Mouse (Mus musculus): ENCODE data around the gene Jade1. TPM values are rescaled to one million over a fixed set of nuclear protein-coding genes. Genes with fewer than 3 reads are reported as not detected.

Jade1 gene
- polyA plus RNA-seq, 1 experiment = 201 TPM

DNA sequence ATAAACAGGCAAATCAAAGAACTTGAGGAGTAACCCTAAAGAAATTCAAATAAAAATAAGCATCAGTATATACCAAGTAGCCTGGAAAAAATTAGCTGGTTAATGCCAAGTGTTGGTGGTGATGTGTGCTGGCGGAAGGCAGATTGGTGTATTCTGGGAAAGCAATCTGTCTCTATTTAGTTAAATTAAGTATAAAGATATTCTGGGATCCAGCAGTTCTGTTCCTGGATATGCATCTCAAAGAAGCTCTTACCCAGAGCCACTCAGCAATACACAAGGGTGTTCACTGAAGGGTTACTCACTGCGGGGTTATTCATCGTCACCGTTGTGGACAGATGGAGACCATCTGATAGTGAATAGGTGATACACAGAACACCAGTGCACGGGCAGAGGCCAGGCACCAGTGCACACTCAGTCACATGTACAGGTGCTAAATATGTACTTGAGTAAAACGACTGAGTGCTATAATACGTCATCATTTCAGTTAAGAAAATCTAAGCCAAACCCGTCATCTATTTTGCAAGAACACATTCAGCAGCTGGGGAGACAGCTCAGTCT, 38.5 kb upstream of the Jade1 start:
- H3K4me3 ChIP-seq (ENCODE audit: low read depth, low read length) = no peak overlapping the region
- TF ChIP-seq POLR2A (IDR thresholded peaks at IDR 0.05; ENCODE audit: insufficient read depth, low read length) (no peak), EP300 (IDR thresholded peaks at IDR 0.05; ENCODE audit: insufficient read depth, low read depth, low read length) (no peak), CTCF (IDR thresholded peaks at IDR 0.05; ENCODE audit: low read depth, low read length) (no peak)
- H3K9ac ChIP-seq (ENCODE audit: low read depth, poor library complexity, severe bottlenecking) = no peak overlapping the region

DNA sequence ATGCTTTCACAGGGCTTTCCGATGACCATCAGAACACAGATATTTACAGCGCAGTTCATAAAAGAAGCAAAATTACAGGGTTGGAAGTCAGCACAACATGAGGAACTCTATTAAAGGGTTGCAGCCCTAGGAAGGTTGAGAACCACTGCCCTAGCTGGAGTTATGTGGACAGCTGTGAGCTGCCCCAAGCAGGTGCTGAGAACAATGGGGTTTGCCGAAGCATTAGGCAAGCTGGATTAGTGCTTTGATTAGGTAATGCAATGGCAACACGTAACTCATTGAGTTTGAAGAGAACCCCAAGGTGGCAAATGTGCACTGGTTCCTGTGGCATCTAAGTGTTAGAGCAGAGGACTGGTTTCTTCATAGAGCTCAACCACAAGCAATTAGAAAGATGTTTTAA, 34.6 kb upstream of the Jade1 start:
- H3K36me3 ChIP-seq (ENCODE audit: control insufficient read depth, insufficient read depth, low read length, poor library complexity, severe bottlenecking) = peaks cover 35% of the 10 kb centered on the region
- no peak overlapping the region for H3K9ac ChIP-seq (ENCODE audit: low read depth, poor library complexity, severe bottlenecking)
- TF ChIP-seq POLR2A (IDR thresholded peaks at IDR 0.05; ENCODE audit: insufficient read depth, low read length) (no peak), EP300 (IDR thresholded peaks at IDR 0.05; ENCODE audit: insufficient read depth, low read depth, low read length) (no peak), CTCF (IDR thresholded peaks at IDR 0.05; ENCODE audit: low read depth, low read length) (no peak)
- H3K9me3 ChIP-seq (replicated peaks; ENCODE audit: control insufficient read depth, insufficient read depth, low read length, poor library complexity, severe bottlenecking) = no peaks in the 10 kb centered on the region
- no peak overlapping the region for H3K27ac ChIP-seq (ENCODE audit: insufficient read depth, low read length)
- H3K4me1 ChIP-seq (ENCODE audit: control insufficient read depth, insufficient read depth, low read length) = no peaks in the 10 kb centered on the region
- H3K4me3 ChIP-seq (ENCODE audit: low read depth, low read length) = no peak overlapping the region
- no peaks in the 10 kb centered on the region for H3K27me3 ChIP-seq (ENCODE audit: control insufficient read depth, insufficient read depth, low read length, poor library complexity, severe bottlenecking)

More for the DNA sequence above, 38.5 kb upstream of the Jade1 start:
- Histone ChIP-seq H3K9me3 (replicated peaks; ENCODE audit: control insufficient read depth, insufficient read depth, low read length, poor library complexity, severe bottlenecking) (no peaks in the 10 kb centered on the region), H3K27me3 (ENCODE audit: control insufficient read depth, insufficient read depth, low read length, poor library complexity, severe bottlenecking) (no peaks in the 10 kb centered on the region), H3K36me3 (ENCODE audit: control insufficient read depth, insufficient read depth, low read length, poor library complexity, severe bottlenecking) (peaks cover 37% of the 10 kb centered on the region), H3K27ac (ENCODE audit: insufficient read depth, low read length) (no peak overlapping the region), H3K4me1 (ENCODE audit: control insufficient read depth, insufficient read depth, low read length) (no peaks in the 10 kb centered on the region)

DNA sequence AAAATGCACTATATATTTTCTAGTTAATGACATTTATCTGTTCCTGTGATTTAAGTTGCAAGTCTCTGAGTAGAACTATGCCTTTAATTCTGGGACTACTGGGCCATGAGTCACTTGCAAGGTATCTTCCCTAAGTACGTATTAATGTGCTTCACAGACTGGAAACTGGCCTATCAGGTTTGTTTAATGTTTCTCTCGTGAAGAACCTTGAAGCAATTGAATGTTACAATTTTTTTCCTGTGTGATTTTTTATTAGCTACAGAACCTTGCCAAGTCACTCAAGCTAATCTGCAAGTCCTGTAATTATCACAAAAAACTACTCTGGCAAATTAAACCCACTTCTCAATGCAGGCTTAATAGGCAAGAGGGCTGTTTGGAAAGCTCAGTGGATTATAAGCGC, 33.8 kb upstream of the Jade1 start:
- no peaks in the 10 kb centered on the region for H3K4me1 ChIP-seq (ENCODE audit: control insufficient read depth, insufficient read depth, low read length)
- H3K9ac ChIP-seq (ENCODE audit: low read depth, poor library complexity, severe bottlenecking) = no peak overlapping the region
- H3K36me3 ChIP-seq (ENCODE audit: control insufficient read depth, insufficient read depth, low read length, poor library complexity, severe bottlenecking) = peaks cover 35% of the 10 kb centered on the region
- H3K4me3 ChIP-seq (ENCODE audit: low read depth, low read length) = no peak overlapping the region
- no peaks in the 10 kb centered on the region for H3K27me3 ChIP-seq (ENCODE audit: control insufficient read depth, insufficient read depth, low read length, poor library complexity, severe bottlenecking)
- TF ChIP-seq CTCF (IDR thresholded peaks at IDR 0.05; ENCODE audit: low read depth, low read length) = no peak
- no peak for TF ChIP-seq EP300 (IDR thresholded peaks at IDR 0.05; ENCODE audit: insufficient read depth, low read depth, low read length)
- TF ChIP-seq POLR2A (IDR thresholded peaks at IDR 0.05; ENCODE audit: insufficient read depth, low read length) = no peak
- no peaks in the 10 kb centered on the region for H3K9me3 ChIP-seq (replicated peaks; ENCODE audit: control insufficient read depth, insufficient read depth, low read length, poor library complexity, severe bottlenecking)
- H3K27ac ChIP-seq (ENCODE audit: insufficient read depth, low read length) = no peak overlapping the region

DNA sequence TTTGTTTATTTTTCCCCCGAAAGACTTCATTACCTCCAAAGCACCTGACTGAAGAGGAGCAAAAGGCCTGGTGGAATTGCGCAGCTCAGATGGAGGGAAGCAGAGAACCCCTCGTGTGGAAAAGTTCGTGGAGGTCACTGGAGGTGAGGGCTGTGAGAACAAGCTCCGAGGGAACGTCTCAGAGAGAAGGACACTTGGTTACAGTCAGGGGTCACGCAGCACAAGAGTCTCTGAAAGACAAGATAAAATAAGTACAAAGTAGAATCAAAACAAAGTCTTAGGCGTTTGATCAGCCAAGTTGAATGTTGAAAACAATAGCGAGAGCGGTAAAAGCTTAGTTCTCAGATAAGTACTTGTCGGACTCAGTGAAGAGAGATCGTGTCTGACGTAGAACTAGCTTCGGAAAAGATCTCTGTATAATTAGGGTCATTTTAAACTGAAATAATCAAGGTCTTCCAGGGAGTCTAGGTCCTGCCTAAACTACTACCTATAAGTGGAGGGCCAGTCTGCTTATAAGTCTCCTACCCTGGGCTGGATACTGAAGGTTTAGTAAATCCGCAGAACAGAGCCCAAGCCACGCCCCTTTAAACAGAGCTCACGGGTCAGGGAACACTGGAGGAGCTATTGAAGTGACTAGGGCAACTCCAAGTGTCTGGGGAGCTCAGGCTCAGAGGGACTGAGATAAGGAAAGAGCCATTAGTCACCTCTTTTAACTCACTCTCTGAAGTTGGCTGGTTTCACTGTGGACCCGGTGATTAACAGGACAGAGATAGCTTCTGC, 33.1 kb upstream of the Jade1 start:
- Histone ChIP-seq H3K9me3 (replicated peaks; ENCODE audit: control insufficient read depth, insufficient read depth, low read length, poor library complexity, severe bottlenecking) (no peaks in the 10 kb centered on the region), H3K9ac (ENCODE audit: low read depth, poor library complexity, severe bottlenecking) (no peak overlapping the region), H3K27me3 (ENCODE audit: control insufficient read depth, insufficient read depth, low read length, poor library complexity, severe bottlenecking) (no peaks in the 10 kb centered on the region), H3K36me3 (ENCODE audit: control insufficient read depth, insufficient read depth, low read length, poor library complexity, severe bottlenecking) (peaks cover 35% of the 10 kb centered on the region), H3K4me3 (ENCODE audit: low read depth, low read length) (no peak overlapping the region), H3K27ac (ENCODE audit: insufficient read depth, low read length) (no peak overlapping the region), H3K4me1 (ENCODE audit: control insufficient read depth, insufficient read depth, low read length) (no peaks in the 10 kb centered on the region)
- TF ChIP-seq CTCF (IDR thresholded peaks at IDR 0.05; ENCODE audit: low read depth, low read length) (no peak), POLR2A (IDR thresholded peaks at IDR 0.05; ENCODE audit: insufficient read depth, low read length) (no peak)

DNA sequence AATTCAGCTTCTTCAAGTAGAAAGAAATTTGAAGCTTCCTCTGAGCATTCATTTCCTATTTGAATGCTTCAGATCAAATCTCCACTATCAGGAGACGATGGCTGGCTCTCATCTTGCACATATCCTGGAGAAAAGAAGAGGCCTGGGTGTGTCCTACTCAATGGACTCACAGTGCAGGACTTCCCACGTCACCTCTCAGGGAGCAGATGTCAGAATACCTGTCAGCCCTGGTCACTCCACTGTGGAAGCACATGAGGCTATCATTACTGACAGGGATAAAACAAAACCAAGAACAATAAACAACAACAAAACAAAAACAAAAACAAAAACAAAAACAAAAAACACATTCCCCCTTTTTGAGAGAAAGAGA, 32.5 kb upstream of the Jade1 start:
- Histone ChIP-seq H3K4me3 (ENCODE audit: low read depth, low read length) (no peak overlapping the region), H3K36me3 (ENCODE audit: control insufficient read depth, insufficient read depth, low read length, poor library complexity, severe bottlenecking) (peaks cover 35% of the 10 kb centered on the region), H3K9me3 (replicated peaks; ENCODE audit: control insufficient read depth, insufficient read depth, low read length, poor library complexity, severe bottlenecking) (no peaks in the 10 kb centered on the region), H3K4me1 (ENCODE audit: control insufficient read depth, insufficient read depth, low read length) (no peaks in the 10 kb centered on the region), H3K9ac (ENCODE audit: low read depth, poor library complexity, severe bottlenecking) (no peak overlapping the region), H3K27me3 (ENCODE audit: control insufficient read depth, insufficient read depth, low read length, poor library complexity, severe bottlenecking) (no peaks in the 10 kb centered on the region), H3K27ac (ENCODE audit: insufficient read depth, low read length) (no peak overlapping the region)
- TF ChIP-seq CTCF (IDR thresholded peaks at IDR 0.05; ENCODE audit: low read depth, low read length) = no peak
- no peak for TF ChIP-seq EP300 (IDR thresholded peaks at IDR 0.05; ENCODE audit: insufficient read depth, low read depth, low read length)

DNA sequence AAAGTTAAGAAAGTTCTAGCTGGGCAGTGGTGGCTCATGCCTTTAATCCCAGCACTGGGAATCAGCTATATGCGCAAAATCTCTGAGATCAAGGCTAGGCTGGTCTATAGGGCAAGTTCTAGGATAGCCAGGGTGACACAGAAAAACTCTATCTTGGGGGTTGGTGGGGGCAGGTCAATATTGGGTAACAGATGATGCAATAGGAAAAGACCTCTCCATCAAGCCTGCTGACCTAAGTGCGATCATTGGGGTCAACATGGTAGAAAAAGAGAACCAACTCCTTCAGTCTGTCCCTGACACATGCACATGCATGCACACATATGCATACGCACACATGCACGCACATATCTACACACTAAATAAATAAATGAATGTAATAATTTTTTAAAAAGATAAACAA, 32.1 kb upstream of the Jade1 start:
- Histone ChIP-seq H3K27me3 (ENCODE audit: control insufficient read depth, insufficient read depth, low read length, poor library complexity, severe bottlenecking) (no peaks in the 10 kb centered on the region), H3K9ac (ENCODE audit: low read depth, poor library complexity, severe bottlenecking) (no peak overlapping the region), H3K27ac (ENCODE audit: insufficient read depth, low read length) (no peak overlapping the region), H3K9me3 (replicated peaks; ENCODE audit: control insufficient read depth, insufficient read depth, low read length, poor library complexity, severe bottlenecking) (no peaks in the 10 kb centered on the region), H3K4me3 (ENCODE audit: low read depth, low read length) (no peak overlapping the region), H3K4me1 (ENCODE audit: control insufficient read depth, insufficient read depth, low read length) (no peaks in the 10 kb centered on the region), H3K36me3 (ENCODE audit: control insufficient read depth, insufficient read depth, low read length, poor library complexity, severe bottlenecking) (peaks cover 31% of the 10 kb centered on the region)
- TF ChIP-seq CTCF (IDR thresholded peaks at IDR 0.05; ENCODE audit: low read depth, low read length) (no peak), POLR2A (IDR thresholded peaks at IDR 0.05; ENCODE audit: insufficient read depth, low read length) (no peak), EP300 (IDR thresholded peaks at IDR 0.05; ENCODE audit: insufficient read depth, low read depth, low read length) (no peak)
